Mouse (Mus musculus) E14TG2a.4 (cell line): ENCODE results near the gene Wwp2.

Experiments used
- H3K27me3 ChIP-seq: 2 replicates; pipeline ENCODE4 v1.6.1; 2014; ENCODE audit warnings: low read length, control low read depth; ENCODE audit not compliant: insufficient read depth
- H3K36me3 ChIP-seq: 2 replicates; pipeline ENCODE4 v1.6.1; 2014; ENCODE audit warnings: low read length, control low read depth; ENCODE audit not compliant: insufficient read depth
- H3K4me1 ChIP-seq: replicated peaks from 2 replicates; pipeline ENCODE4 v1.6.1; 2014; ENCODE audit warnings: low read depth, low read length, control low read depth
- H3K4me3 ChIP-seq: replicated peaks from 2 replicates; pipeline ENCODE4 v1.5.1; 2014; ENCODE audit warnings: mild to moderate bottlenecking, low read length
- H3K9me3 ChIP-seq: 2 replicates; pipeline ENCODE4 v1.6.1; 2014; ENCODE audit warnings: low read length, control low read depth
- CTCF ChIP-seq: conservative IDR thresholded peaks from 2 replicates; pipeline ENCODE4 v1.5.1; 2014; ENCODE audit warnings: low read length
- NANOG ChIP-seq: IDR thresholded peaks from 2 replicates; pipeline ENCODE4 v1.6.1; 2014; ENCODE audit warnings: borderline replicate concordance, low read length, mixed read lengths
- POU5F1 ChIP-seq: IDR thresholded peaks from 2 replicates; pipeline ENCODE4 v1.6.1; 2014; ENCODE audit warnings: low read length, borderline replicate concordance

Wwp2 gene

DNA sequence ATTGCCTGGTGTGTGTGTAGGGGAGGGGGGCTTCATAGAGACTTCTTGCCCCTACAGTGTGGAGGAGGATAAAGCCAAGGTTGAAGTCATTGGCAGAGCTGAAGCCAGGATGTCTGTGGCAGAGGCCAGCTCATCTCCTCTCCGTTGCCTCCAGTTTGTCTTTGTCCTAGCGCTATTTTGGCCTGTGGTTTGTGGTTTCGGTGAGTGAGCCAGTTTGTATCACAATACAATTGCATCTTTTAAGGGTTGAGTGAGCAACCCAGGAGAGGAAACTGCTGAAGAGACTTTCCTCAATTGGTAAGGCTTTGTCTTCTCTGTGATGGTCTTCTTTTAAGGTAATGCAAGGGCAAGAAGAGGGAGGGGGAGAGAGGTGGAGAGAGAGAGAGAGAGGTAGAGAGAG, 66.8 kb downstream of the Wwp2 start:
- TF ChIP-seq CTCF, result no peak
- TF ChIP-seq NANOG, result no peak
- no peak for TF ChIP-seq POU5F1
- no peak overlapping the region for H3K4me3 ChIP-seq

DNA sequence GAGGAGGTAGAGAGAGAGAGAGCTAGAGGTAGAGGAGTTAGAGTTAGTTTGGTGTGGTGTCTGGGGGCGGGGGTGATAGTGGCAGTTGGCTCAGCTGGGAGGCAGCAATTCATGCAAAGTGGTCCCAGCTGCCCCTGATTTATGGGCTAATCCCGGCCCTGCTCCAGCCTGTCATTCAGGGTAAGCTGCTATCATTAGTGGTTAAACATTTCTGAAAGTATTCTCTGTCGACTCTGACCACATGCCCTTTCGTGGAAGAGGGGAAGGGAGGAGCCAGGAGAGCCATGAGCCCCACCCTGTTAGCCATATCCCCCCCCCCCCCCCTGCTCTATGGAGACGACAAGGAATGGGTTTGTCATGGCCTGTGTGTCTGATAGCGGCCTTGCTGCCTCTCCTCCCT, 67.2 kb downstream of the Wwp2 start:
- TF ChIP-seq CTCF, result no peak
- TF ChIP-seq POU5F1, result no peak
- no peak for TF ChIP-seq NANOG
- no peaks in the 10 kb centered on the region for H3K9me3 ChIP-seq
- H3K4me3 ChIP-seq, result no peak overlapping the region
- peaks cover 27% of the 10 kb centered on the region for H3K36me3 ChIP-seq
- H3K4me1 ChIP-seq, result peaks cover 60% of the 10 kb centered on the region
- H3K27me3 ChIP-seq, result no peaks in the 10 kb centered on the region

More for the DNA sequence above, 66.8 kb downstream of the Wwp2 start:
- H3K27me3 ChIP-seq, result no peaks in the 10 kb centered on the region
- H3K4me1 ChIP-seq, result peaks cover 64% of the 10 kb centered on the region
- H3K9me3 ChIP-seq, result no peaks in the 10 kb centered on the region
- H3K36me3 ChIP-seq, result peaks cover 27% of the 10 kb centered on the region

DNA sequence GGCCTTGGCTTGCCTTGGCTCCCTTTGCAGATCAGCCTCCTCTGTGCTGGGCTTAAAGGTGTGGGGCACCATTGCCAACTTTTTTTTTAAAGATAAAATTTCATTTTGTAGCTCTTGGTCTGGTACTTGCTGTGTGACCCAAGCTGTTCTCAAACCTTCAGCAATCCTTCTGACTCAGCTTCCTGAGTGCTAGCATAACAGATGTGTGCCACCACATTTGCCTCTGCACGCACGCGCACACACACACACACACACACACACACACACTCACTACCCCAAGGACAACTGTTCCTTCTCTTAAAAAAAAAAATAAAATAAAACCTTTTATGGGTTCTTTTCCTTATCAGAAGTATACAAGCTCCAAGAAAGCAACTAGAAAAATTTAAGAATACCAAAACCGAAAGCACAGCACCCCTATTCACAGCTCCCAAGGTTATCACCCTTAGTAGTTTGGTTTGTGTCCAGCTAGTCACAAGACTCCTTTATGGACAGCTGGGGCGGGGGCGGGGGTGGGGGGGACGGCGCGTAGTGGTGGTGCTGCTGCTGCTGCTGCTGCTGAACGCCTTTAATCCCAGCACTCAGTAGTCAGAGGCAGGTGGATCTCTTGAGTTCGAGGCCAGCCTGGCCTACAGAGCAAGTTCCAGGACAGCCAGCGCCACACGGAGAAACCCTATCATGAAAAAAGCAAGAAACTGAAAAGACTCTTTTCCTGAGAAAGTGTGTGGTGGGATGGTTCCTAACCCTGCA, 68.2 kb downstream of the Wwp2 start:
- Histone ChIP-seq H3K27me3 (no peaks in the 10 kb centered on the region), H3K4me3 (no peak overlapping the region), H3K9me3 (no peaks in the 10 kb centered on the region), H3K4me1 (peaks cover 49% of the 10 kb centered on the region), H3K36me3 (peaks cover 28% of the 10 kb centered on the region)
- no peak for TF ChIP-seq NANOG
- TF ChIP-seq CTCF, result no peak
- no peak for TF ChIP-seq POU5F1

DNA sequence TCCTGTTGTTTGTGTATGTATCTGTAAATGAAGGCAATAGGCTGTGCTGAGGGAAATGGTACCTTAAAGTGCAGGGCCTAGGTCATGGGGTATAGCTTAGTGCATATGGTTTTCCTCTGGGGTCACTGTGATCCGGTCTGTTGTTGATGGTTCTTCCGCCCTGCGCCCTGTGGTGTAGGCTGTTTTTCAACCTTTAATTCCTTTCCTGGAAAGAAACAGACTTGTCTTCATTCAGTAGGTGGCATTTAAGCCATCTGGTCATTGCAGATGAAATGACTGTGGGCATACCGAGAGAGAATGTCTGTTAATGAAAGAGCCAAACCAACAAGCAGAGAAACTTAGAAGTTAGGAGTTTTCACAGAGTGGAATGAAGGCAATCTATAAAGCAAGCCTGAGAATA, 69.1 kb downstream of the Wwp2 start:
- H3K27me3 ChIP-seq, result no peaks in the 10 kb centered on the region
- no peaks in the 10 kb centered on the region for H3K9me3 ChIP-seq
- H3K4me3 ChIP-seq, result no peak overlapping the region
- peaks cover 43% of the 10 kb centered on the region for H3K4me1 ChIP-seq
- peaks cover 25% of the 10 kb centered on the region for H3K36me3 ChIP-seq
- no peak for TF ChIP-seq CTCF
- TF ChIP-seq NANOG, result no peak
- TF ChIP-seq POU5F1, result no peak

DNA sequence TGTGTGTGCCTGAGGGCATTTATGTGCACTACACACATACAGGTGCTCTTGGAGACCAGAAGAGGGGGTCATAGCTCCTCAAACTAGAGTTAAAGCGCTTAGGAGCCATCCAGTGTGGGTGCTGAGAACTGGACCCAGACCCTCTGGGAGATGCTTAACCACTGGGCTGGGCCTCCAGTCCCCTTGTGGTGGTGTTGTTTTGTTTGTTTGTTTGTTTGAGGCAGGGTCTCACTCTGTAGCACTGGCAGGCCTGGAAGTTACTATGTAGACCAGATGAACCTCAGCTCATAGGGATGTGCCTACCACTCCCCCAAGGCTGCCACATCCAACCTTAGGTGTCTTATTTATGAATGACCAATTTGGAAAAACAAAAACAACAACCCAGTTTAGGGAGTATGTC, 70.9 kb downstream of the Wwp2 start:
- H3K4me1 ChIP-seq, result peaks cover 42% of the 10 kb centered on the region
- H3K9me3 ChIP-seq, result no peaks in the 10 kb centered on the region
- peaks cover 25% of the 10 kb centered on the region for H3K36me3 ChIP-seq
- no peaks in the 10 kb centered on the region for H3K27me3 ChIP-seq
- TF ChIP-seq CTCF (no peak), NANOG (no peak), POU5F1 (no peak)
- no peak overlapping the region for H3K4me3 ChIP-seq

DNA sequence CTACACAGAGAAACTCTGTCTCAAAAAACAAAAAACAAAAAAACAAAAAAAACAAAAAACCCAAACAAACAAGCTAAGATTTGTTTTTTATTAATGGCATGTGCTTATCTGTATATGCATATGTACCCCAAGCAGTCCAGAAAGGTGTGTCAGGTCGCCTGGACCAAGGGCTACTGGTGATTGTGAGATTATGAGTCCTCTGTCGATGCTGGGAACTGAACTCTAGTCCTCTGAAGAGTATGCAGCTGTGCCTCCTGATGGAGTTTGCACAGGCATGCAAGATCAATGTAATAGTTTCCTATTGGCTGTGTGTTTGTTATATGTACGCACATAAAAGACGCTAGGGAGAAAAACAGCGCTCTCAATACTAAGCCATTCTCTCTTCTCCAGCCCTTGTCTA, 74.0 kb downstream of the Wwp2 start:
- H3K36me3 ChIP-seq, result peaks cover 30% of the 10 kb centered on the region
- no peak overlapping the region for H3K4me3 ChIP-seq
- H3K4me1 ChIP-seq, result peaks cover 18% of the 10 kb centered on the region
- no peaks in the 10 kb centered on the region for H3K27me3 ChIP-seq
- H3K9me3 ChIP-seq, result no peaks in the 10 kb centered on the region
- no peak for TF ChIP-seq NANOG
- no peak for TF ChIP-seq POU5F1
- TF ChIP-seq CTCF, result no peak

DNA sequence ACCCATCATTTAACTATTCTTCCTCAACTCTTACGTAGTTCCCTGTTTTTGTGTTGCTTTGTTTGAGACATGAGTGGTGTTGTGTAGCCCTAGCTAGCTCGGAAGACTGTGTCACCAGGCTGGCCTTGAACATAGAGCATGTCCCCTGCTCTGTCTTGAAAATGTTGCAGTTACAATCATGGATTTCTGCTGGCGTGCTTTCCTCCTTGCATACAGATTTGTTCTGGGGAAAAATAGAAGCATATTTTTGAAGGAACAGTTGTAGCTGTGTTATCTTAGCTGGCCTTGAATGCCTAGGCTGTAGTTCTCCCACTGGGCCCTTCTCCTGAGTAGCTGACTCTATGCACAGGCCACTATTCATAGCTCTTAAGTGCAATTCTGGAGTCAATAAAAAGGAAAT, 74.6 kb downstream of the Wwp2 start:
- Histone ChIP-seq H3K4me1 (peaks cover 14% of the 10 kb centered on the region), H3K4me3 (no peak overlapping the region), H3K36me3 (peaks cover 33% of the 10 kb centered on the region), H3K9me3 (no peaks in the 10 kb centered on the region), H3K27me3 (no peaks in the 10 kb centered on the region)
- TF ChIP-seq NANOG, result no peak
- no peak for TF ChIP-seq CTCF
- TF ChIP-seq POU5F1, result no peak

DNA sequence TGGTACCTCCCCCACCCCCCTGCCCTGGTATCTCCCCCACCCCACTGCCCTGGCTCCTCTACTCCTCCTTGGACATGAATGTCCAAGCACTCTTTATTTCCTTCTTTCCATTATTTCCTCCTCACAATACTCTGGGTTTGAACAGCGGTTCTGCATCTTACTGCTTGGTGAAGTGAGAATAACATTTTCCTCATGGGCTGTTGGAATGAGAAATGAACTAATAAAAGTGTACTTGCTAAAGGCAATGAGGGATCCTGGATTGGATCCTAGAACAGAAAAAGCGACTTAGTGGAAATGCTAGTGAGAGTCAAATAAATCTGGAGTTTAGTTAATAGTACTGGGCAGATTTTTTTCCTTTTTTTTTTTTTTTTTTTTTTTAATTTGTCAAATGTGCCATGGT, 77.1 kb downstream of the Wwp2 start:
- Histone ChIP-seq H3K27me3 (no peaks in the 10 kb centered on the region), H3K4me1 (peaks cover 17% of the 10 kb centered on the region), H3K9me3 (no peaks in the 10 kb centered on the region), H3K4me3 (no peak overlapping the region), H3K36me3 (peaks cover 18% of the 10 kb centered on the region)
- TF ChIP-seq POU5F1 (no peak), NANOG (no peak), CTCF (no peak)
